Mouse (Mus musculus): ENCODE results near the gene Hhipl1.

DNA sequence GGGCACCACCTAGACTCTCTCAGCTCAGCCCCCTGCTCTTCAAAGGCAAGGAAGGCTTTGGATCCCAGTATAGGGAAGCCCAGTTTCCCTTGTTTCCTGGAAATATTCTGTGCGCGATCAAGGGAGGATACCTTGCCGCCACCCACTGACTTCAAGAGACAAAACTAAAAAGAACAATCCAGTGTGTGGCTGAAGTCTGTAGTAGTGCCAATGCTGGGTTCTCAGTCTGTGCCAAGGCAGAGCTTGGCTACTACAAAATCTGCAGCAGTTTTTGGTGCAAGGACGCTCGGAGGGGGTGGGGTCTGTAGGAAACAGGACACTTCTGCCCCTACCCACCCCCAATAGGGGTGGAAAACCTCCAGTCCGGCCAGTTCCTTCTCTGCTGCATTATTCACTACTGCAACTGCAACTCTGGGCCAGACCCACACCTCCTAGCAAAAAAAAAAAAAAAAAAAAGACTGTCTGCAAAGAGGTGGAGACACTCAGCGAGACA is 33.9 kb upstream of the Hhipl1 start:
- TF ChIP-seq CTCF (IDR thresholded peaks at IDR 0.05; ENCODE audit: control insufficient read depth, insufficient read depth, insufficient replicate concordance, low read depth, low read length), result no peak
- no peak for TF ChIP-seq POLR2A (IDR thresholded peaks at IDR 0.05; ENCODE audit: control insufficient read depth, low read depth, low read length)
